Mouse (Mus musculus): ENCODE results near the gene Syk.

Syk gene

GRCm38 (mm10) chr13:52569194-52569769, 13.7 kb upstream of the Syk start:
- no peak for DNase-seq

GRCm38 (mm10) chr13:52570276-52570675, 12.7 kb upstream of the Syk start:
- no peak for DNase-seq

GRCm38 (mm10) chr13:52571591-52572384, 11.2 kb upstream of the Syk start:
- peak; percentile 49 to 51 for DNase-seq

DNA sequence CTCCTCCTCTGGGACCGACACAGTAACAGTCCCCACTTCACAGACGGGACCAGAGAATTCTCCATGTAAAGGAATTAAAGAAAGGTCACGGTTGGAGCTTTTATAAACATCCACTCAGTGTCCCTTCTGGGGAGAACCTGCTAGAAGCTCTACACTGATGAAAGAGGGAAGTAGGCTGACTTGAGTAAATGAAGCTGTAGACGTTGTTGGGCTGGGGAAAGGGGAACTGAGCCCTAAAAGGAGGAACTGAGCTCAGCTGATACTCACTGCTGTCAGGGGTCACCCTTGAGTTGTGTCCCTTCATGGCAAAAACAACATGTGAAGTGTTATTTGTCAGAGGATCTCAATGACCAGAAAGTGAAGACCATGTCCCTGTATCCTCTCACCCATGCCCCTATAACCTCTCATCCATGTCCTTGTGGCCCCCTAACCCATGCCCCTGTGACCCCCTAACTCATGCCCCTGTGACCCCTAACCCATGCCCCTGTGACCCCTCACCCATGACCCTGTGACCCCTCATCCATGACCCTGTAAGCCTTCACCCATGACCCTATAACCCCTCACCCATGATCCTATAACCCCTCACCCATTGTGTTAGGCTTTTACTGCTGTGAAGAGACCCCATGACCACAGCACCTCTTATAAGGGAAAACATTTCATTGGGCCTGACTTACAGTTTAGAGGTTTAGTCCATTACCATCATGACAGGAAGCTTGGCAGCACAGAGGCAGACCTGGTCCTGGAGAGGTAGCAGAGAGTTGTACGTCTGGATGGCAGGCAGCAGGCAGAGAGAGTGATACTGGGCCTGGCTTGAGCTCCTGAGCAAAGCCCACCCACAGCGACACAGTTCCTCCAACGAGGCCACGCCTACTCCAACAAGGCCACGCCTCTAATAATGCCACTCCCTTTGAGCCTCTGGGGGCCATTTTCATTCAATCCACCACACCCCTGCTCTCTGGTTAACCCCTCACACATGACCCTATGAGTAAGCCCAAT, 10.2 kb upstream of the Syk start:
- peak; percentile 48 to 50 for DNase-seq

GRCm38 (mm10) chr13:52574311-52574710, 8.7 kb upstream of the Syk start:
- DNase-seq, result no peak

DNA sequence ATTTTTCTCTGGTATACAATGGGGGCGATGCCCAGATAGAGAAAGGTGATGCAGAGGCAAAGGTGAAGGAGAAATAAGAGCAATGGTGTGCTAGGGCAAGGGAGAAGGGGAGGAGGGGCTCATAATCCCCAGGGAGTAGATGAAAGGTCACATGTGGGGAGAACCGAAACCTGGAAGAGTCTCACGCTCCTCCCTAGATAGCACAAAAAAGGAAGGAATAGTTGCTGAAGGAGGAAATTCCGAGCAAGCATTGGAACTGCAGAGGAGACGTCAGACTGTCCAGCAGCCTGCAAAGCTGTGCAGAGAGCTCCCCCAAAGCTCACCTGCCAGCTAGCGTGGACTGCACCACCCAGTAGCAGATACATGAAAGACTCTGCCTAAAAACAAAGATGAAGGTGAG, 7.5 kb upstream of the Syk start:
- no peak for DNase-seq

GRCm38 (mm10) chr13:52576021-52576614, 6.9 kb upstream of the Syk start:
- DNase-seq, result no peak

- DNase-seq, result no peak
Observed at GRCm38 (mm10) chr13:52576841-52577240, 6.1 kb upstream of the Syk start.

- no peak for DNase-seq
Observed at GRCm38 (mm10) chr13:52577326-52577920, 5.5 kb upstream of the Syk start.

GRCm38 (mm10) chr13:52577939-52578338, 5.0 kb upstream of the Syk start:
- DNase-seq, result peak in 1 of 2 experiments; percentile 29

- no peak for DNase-seq
Observed at GRCm38 (mm10) chr13:52578776-52579175, 4.2 kb upstream of the Syk start.

DNA sequence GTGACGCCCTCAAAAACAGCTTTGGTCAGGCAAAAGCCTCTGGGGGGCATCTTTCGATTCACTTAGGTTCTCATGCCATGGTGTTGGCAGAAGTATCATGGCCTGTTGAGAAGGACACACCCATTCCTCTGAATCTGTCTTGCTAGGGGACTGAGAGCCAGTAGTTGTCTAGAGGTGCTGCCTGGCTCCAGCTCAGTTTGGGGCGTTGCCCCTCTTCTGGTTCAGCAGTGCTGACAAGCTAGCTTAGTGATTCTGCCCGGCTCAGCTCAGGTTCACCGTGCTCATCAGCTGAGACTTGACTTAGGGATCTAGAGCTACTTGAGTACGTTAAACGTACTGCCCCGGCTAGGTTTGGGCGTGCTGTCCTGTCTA, 481 bp upstream of the Syk start:
- peak; percentile 28 to 49 for DNase-seq

- DNase-seq, result no peak
Observed at GRCm38 (mm10) chr13:52583943-52584562, 1.1 kb downstream of the Syk start.

- peak; percentile 47 to 48 for DNase-seq
Observed at GRCm38 (mm10) chr13:52584654-52585455, 1.9 kb downstream of the Syk start.

GRCm38 (mm10) chr13:52587761-52588160, 4.8 kb downstream of the Syk start:
- DNase-seq, result no peak

DNA sequence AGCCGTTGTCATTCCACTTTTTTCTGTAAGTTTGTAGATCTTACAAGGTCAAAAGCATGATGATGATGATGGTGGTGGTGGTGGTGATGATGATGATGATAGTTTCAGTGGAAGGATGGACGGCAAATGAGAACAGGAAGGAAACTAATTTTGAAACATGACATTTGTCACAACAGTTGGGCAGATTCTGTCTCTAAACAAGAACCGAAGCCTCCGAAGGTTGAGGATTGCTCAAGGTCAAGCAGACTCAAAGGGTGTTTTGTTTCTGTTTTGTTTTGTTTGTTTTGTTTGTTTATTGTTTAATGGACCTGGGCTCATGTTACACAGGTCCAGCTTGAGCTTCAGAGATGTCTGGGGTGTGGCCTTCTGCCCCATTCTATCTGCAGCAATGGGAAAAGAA, 6.1 kb downstream of the Syk start:
- no peak for DNase-seq

GRCm38 (mm10) chr13:52591831-52592230, 8.9 kb downstream of the Syk start:
- no peak for DNase-seq

DNA sequence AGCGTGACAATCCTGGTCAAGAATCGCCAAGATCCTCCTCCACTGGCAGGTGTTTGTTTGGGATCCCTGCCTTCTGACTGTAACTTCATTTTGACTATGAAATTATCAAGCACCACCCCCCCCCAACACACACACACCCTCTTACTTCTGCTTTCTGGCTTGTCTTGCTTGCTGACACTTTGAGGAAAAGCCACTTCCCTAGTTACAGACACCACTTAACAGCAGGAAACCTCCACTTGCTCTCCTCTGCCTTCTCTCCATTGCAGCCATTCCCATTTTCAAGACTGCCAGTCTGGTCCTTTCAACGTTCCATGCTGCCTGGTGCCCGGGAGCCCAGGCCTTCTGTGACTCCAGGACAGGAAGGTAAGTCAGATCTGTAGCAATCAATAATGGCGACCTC, 13.7 kb downstream of the Syk start:
- no peak for DNase-seq

- DNase-seq, result no peak
Observed at GRCm38 (mm10) chr13:52597092-52597678, 14.2 kb downstream of the Syk start.

DNA sequence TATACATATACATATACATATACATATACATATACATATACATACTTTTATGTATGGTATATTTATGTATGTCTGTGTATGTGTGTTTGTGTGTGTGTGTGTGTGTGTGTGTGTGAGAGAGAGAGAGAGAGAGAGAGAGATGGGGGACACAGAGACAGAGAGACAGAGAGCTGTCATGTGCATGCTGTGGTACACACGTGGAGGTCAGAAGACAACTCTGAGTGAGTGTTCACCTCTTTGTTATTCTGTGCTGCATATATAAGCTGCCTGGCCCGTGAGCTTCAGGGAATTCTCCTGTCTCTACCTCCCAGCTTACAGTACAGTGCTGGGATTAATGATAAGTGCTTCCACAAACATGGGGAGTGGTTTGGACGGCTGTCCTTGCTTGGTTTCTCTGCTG, 15.3 kb downstream of the Syk start:
- DNase-seq, result no peak

Data from lung, postnatal 4 days (tissue).